Mouse (Mus musculus): ENCODE measurements around the gene Pdcd10.

Pdcd10 gene

GRCm38 (mm10) chr3:75556695-75557291 is at the start of gene Pdcd10:
TSS of gene Pdcd10 (minus strand) at chr3:75556856.
- DNase-seq (ENCODE audit: low read depth, low spot score) = peak; percentile 100

- DNase-seq (ENCODE audit: low read depth, low spot score) = no peak
These were observed 28.2 kb upstream of the Pdcd10 start for GRCm38 (mm10) chr3:75584898-75585297.

- DNase-seq (ENCODE audit: low read depth, low spot score) = no peak
These were observed 26.6 kb upstream of the Pdcd10 start for GRCm38 (mm10) chr3:75583293-75583692.

- peak; percentile 25 for DNase-seq (ENCODE audit: low read depth, low spot score)
These were observed 22.7 kb upstream of the Pdcd10 start for GRCm38 (mm10) chr3:75579352-75579751.

- no peak for DNase-seq (ENCODE audit: low read depth, low spot score)
These were observed 18.9 kb upstream of the Pdcd10 start for GRCm38 (mm10) chr3:75575582-75575981.

- DNase-seq (ENCODE audit: low read depth, low spot score) = no peak
These were observed 17.4 kb upstream of the Pdcd10 start for GRCm38 (mm10) chr3:75574074-75574473.

GRCm38 (mm10) chr3:75557292-75557691 is 636 bp upstream of the Pdcd10 start, which contains the start of gene Serpini1:
TSS of gene Serpini1 (plus strand) at chr3:75557547.
- peak; percentile 87 for DNase-seq (ENCODE audit: low read depth, low spot score)

GRCm38 (mm10) chr3:75556121-75556694 is 448 bp downstream of the Pdcd10 start:
- DNase-seq (ENCODE audit: low read depth, low spot score) = no peak

- DNase-seq (ENCODE audit: low read depth, low spot score) = no peak
These were observed 5.4 kb downstream of the Pdcd10 start for GRCm38 (mm10) chr3:75551248-75551647.

GRCm38 (mm10) chr3:75544287-75544686 is 12.4 kb downstream of the Pdcd10 start:
- DNase-seq (ENCODE audit: low read depth, low spot score) = no peak

GRCm38 (mm10) chr3:75542852-75543251 is 13.8 kb downstream of the Pdcd10 start:
- DNase-seq (ENCODE audit: low read depth, low spot score) = no peak

GRCm38 (mm10) chr3:75541259-75541658 is 15.4 kb downstream of the Pdcd10 start:
- DNase-seq (ENCODE audit: low read depth, low spot score) = no peak

GRCm38 (mm10) chr3:75534045-75534834 is 22.4 kb downstream of the Pdcd10 start:
- DNase-seq (ENCODE audit: low read depth, low spot score) = no peak

GRCm38 (mm10) chr3:75531074-75531473 is 25.6 kb downstream of the Pdcd10 start:
- no peak for DNase-seq (ENCODE audit: low read depth, low spot score)

GRCm38 (mm10) chr3:75522527-75522926 is 34.1 kb downstream of the Pdcd10 start:
- no peak for DNase-seq (ENCODE audit: low read depth, low spot score)

GRCm38 (mm10) chr3:75521314-75521713 is 35.3 kb downstream of the Pdcd10 start:
- DNase-seq (ENCODE audit: low read depth, low spot score) = no peak

GRCm38 (mm10) chr3:75517631-75518250 is 38.9 kb downstream of the Pdcd10 start:
- DNase-seq (ENCODE audit: low read depth, low spot score) = peak; percentile 40

- DNase-seq (ENCODE audit: low read depth, low spot score) = no peak
These were observed 57.4 kb downstream of the Pdcd10 start for GRCm38 (mm10) chr3:75498961-75499960.

- peak; percentile 2 for DNase-seq (ENCODE audit: low read depth, low spot score)
These were observed 63.7 kb downstream of the Pdcd10 start for GRCm38 (mm10) chr3:75492913-75493312.

GRCm38 (mm10) chr3:75482056-75482455 is 74.6 kb downstream of the Pdcd10 start, which contains the start of gene Wdr49:
TSS of gene Wdr49 (minus strand) at chr3:75482156.
- no peak for DNase-seq (ENCODE audit: low read depth, low spot score)

- peak; percentile 5 for DNase-seq (ENCODE audit: low read depth, low spot score)
These were observed 81.5 kb downstream of the Pdcd10 start for GRCm38 (mm10) chr3:75475106-75475505.

Measured in forelimb bud, embryonic 11.5 days (tissue).